Comparison of ENCODE assay signal across 8 mouse cellular contexts in the genomic region with DNA sequence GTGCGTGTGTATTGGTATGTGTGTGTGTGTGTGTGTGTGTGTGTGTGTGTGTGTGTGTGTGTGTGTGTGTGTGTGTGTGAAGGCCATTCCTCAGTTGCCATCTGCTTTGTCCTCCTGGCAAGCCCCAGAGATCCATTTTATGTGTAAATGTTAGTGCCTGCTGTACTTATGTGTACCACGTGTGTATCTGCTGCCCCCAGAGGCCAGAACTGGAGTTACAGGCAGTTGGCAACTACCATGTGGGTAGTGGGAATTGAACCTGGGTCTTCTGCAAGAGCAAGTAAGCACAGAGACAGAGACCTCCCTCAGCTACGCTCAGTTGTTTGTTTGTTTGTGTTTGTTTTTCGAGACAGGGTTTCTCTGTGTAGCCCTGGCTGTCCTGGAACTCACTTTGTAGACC. TPM values are rescaled to one million over a fixed set of nuclear protein-coding genes. Genes with fewer than 3 reads are reported as not detected.
DNase-seq lines count a peak whose midpoint lies in the region.

No protein-coding gene starts in this region.

- peak; percentile 46 to 62 for DNase-seq in adrenal gland, adult 18-20 months (ENCODE audit: low spot score in 2 of 2)
- DNase-seq in adrenal gland, adult 8-10 months, result no peak
- peak; percentile 18 for DNase-seq in right cerebral cortex, adult 18-20 months
- DNase-seq in right cerebral cortex, postnatal 25 days, result no peak
- DNase-seq in embryo, embryonic 11 days, result peak; percentile 78
- DNase-seq in kidney, postnatal 14 days, result peak; percentile 77
- DNase-seq in lung, postnatal 36 days, result peak; percentile 87
- DNase-seq in spleen, postnatal 4 days (ENCODE audit: low spot score in 2 of 2), result peak; percentile 56 to 85

RNA-seq across cellular contexts. Expression of a gene that starts 31.2 kb away (rescaled TPM):
- total RNA-seq in adrenal gland, adult 18-20 months (2021), result 10 to 100 TPM; 42.4 to 47.0 TPM
- total RNA-seq in adrenal gland, adult 8-10 months (2022), result 10 to 100 TPM; 51.4 to 70.3 (median 61.1) TPM

RNA-seq across cellular contexts. Expression of a gene that starts 47.8 kb away (rescaled TPM):
- 1 to 10 TPM; 8.4 to 8.6 TPM for total RNA-seq in adrenal gland, adult 18-20 months (2021)
- total RNA-seq in adrenal gland, adult 8-10 months (2022), result 10 to 100 TPM; 10.2 to 22.1 (median 16.6) TPM

Comparison
In these comparisons a context has a peak if more than half of its experiments do, and no peak if none do; other contexts are left out.
1. DNase-seq: peak in adrenal gland, adult 18-20 months (2 of 2), right cerebral cortex, adult 18-20 months (single experiment), embryo, embryonic 11 days (single experiment), kidney, postnatal 14 days (single experiment), lung, postnatal 36 days (single experiment) and spleen, postnatal 4 days (2 of 2); none in adrenal gland, adult 8-10 months (single experiment) and right cerebral cortex, postnatal 25 days (single experiment).